Mouse (Mus musculus): Measurements from ENCODE around the gene Il31ra.

DNA sequence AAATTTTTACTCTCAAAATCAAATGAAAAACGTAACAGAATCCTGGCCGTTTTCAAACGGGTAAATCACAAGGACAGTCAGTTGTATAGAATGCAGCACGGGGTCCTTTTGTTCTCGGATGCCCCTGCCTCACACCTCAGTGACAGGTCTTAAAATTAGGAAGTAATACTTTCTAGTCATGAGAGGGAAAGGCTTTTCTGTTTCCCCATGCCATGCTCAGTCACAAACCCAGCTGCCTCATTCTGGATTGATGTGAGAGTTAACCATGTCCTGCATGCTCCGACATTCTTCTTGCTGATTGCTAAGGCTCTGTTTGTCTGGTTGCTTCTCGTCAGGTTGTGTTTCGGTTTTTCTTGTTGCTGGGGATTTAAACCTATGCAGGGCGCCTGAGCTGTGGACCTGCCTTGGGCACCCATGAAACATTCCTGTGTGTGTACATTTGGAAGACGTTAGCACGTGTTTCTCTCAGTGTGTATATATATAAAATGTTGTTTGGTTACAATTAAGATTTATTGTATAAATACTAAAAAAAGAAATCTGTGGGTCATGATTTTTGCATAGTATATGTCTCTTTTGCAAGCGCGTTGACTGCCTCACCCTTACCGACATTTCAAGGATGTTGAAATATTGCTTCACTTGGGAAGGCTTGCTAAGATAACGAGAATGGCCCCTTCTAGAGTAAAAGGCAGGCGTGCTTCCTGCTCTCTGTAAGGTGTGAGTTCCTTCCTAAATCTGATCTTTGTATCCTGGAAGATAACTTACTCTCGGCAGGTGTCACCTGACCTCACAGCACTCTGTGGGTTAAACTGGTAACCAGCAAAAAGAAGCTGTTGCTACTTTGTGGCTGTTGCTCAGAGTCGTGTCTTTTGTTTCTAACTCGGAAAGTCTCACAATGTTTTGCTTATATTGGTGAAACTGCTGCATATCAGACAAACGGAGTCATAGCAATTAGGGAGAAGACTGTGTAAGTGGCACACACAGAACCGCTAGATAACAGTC lies 120.1 kb downstream of the Il31ra start:
- no peak for TF ChIP-seq POLR2A (IDR thresholded peaks at IDR 0.05; ENCODE audit: insufficient read length, low read depth)
- TF ChIP-seq MAX (IDR thresholded peaks at IDR 0.05; ENCODE audit: low read depth) = no peak
- TF ChIP-seq USF1 (IDR thresholded peaks at IDR 0.05; ENCODE audit: low read depth) = no peak
- no peak for TF ChIP-seq POLR2AphosphoS2 (IDR thresholded peaks at IDR 0.05; ENCODE audit: insufficient read length, low read depth)
- TF ChIP-seq TCF12 (IDR thresholded peaks at IDR 0.05; ENCODE audit: insufficient read depth, poor library complexity, severe bottlenecking) = no peak
- no peak for TF ChIP-seq E2F4 (IDR thresholded peaks at IDR 0.05; ENCODE audit: insufficient read depth)
- no peak for TF ChIP-seq SRF (IDR thresholded peaks at IDR 0.05; ENCODE audit: control insufficient read depth, insufficient read length, low read depth)
- TF ChIP-seq CEBPB (IDR thresholded peaks at IDR 0.05; ENCODE audit: insufficient read depth, poor library complexity, severe bottlenecking) = no peak
- TF ChIP-seq MYOD1 (IDR thresholded peaks at IDR 0.05; ENCODE audit: control insufficient read depth in 1 of 3, insufficient read length in 2 of 3, low read depth in 2 of 3) = no peak
- TF ChIP-seq TCF3 (IDR thresholded peaks at IDR 0.05; ENCODE audit: insufficient read length, low read depth) = no peak
